Mouse (Mus musculus): ENCODE results near the gene Prom2. TPM values are rescaled to one million over a fixed set of nuclear protein-coding genes. Genes with fewer than 3 reads are reported as not detected.

Prom2 gene
- polyA plus RNA-seq, 1 experiment from 2014 or later = 0.41 TPM

DNA sequence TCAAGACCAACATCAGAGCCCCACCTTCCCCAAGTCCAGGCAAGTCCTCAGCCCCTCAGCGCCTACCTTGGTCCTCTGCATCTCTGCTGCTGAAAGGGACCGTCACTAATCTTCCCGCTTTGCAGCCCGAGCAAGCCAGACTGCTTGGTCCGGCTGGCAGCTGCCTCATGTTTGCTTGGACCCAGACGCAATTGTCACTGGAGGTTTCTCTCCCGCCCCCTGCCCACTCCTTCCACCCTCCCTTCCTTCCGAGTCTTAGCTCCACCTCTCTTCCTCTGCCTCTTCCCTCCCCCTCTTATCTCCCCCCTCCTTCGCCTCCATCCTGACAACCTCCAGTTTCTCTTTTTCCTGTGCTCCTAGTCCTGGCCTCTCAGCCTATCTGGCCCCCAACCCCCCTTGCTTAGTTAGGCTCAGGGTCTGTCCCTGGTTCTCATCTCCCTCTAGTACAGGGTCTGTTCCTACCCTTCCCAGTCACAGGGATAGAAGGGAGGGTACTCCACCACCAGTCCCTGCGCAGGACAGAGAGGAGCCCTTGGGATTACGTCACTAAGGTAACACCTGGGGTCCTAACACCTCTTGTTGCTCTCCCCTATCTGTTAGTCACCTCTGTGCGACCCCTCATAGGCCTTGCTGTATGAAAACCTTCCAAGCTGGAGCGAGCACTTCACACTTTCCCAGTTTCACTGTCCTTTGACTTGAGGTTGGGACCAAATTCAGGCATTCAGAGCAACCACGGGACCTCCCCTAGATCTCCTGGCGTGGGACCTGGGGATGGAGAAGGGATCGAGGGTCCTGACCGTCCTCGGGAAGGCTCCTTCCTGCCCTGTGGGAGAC lies 19.9 kb downstream of the Prom2 start:
- H3K4me1 ChIP-seq = peaks cover 49% of the 10 kb centered on the region

DNA sequence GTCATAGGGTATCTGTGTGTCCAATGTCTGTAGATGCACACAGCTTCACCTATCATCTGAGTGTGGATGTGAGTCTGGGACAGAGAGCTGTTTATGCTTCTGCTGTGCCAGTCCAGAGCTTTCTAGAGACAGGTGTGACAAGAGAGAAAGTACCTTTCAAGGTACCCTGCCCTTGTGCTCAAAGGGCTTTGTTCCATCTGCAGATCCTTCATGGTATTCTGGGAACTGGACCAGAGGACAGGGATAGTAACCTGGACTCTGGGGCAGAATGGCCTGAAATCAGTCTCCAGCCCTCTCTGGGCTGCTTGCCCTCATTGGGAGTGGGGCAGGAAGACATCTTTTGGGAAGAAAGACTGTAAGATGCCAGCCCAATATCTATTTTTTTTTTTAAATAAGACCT lies 21.1 kb downstream of the Prom2 start:
- H3K4me2 ChIP-seq = peak overlapping the region; percentile 74
- no peak overlapping the region for H3K4me3 ChIP-seq (replicated peaks)
- no peak for ATAC-seq (ENCODE audit: low FRiP score)
- H3K9me3 ChIP-seq = no peaks in the 10 kb centered on the region
- no peaks in the 10 kb centered on the region for H3K36me3 ChIP-seq (replicated peaks)
- H3K27ac ChIP-seq = no peak overlapping the region
- peaks cover 49% of the 10 kb centered on the region for H3K4me1 ChIP-seq
- H3K9ac ChIP-seq = no peak overlapping the region
- H3K27me3 ChIP-seq = 0 out of 2 replicates have a peak, but pooled peaks cover 10% of the 10 kb centered on the region

More for the DNA sequence above, 19.9 kb downstream of the Prom2 start:
- Histone ChIP-seq H3K4me3 (replicated peaks) (peak overlapping the region; percentile 42), H3K9me3 (no peaks in the 10 kb centered on the region), H3K9ac (peak overlapping the region; percentile 54), H3K27ac (peak overlapping the region; percentile 88), H3K27me3 (0 out of 2 replicates have a peak, but pooled peaks cover 10% of the 10 kb centered on the region), H3K36me3 (replicated peaks) (no peaks in the 10 kb centered on the region), H3K4me2 (peak overlapping the region; percentile 74)
- under 1% methylated on average over 18 of the region's 18 CpGs for whole genome bisulfite sequencing
- ATAC-seq (ENCODE audit: low FRiP score) = peak; percentile 77

DNA sequence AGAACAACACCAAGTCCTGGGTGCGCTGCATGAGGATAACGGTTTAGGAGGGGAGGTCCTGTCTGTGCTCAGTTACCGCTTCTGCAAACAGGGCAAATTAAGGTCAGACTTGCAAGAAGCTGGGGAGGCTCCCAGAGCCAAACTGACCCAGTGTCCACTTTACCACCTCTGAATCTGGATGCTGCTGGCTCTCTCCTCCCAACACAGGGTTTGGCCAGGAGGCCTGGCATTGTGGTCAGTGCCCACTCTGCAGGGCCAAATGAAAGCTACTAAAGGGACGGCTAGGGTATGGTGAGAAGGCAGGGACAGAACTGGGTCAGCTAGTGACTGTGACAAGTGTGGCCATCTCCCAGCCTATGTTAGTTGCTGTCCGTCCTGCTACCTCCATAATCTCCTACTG lies 22.0 kb downstream of the Prom2 start:
- Histone ChIP-seq H3K36me3 (replicated peaks) (no peaks in the 10 kb centered on the region), H3K4me2 (no peak overlapping the region), H3K27me3 (0 out of 2 replicates have a peak, but pooled peaks cover 10% of the 10 kb centered on the region), H3K9me3 (no peaks in the 10 kb centered on the region), H3K4me1 (peaks cover 49% of the 10 kb centered on the region), H3K27ac (no peak overlapping the region), H3K4me3 (replicated peaks) (no peak overlapping the region), H3K9ac (no peak overlapping the region)
- 84% methylated on average over 5 of the region's 5 CpGs for WGBS
- ATAC-seq (ENCODE audit: low FRiP score) = no peak

- Histone ChIP-seq H3K36me3 (replicated peaks) (no peaks in the 10 kb centered on the region), H3K4me3 (replicated peaks) (no peak overlapping the region), H3K4me2 (no peak overlapping the region), H3K9ac (0 out of 2 replicates have a peak overlapping the region, but pooled peaks have one; percentile 29), H3K27ac (no peak overlapping the region), H3K9me3 (no peaks in the 10 kb centered on the region), H3K27me3 (0 out of 2 replicates have a peak, but pooled peaks cover 8% of the 10 kb centered on the region), H3K4me1 (peaks cover 46% of the 10 kb centered on the region)
- WGBS = 75% methylated on average over 3 of the region's 3 CpGs
- ATAC-seq (ENCODE audit: low FRiP score) = no peak
These were observed 22.4 kb downstream of the Prom2 start for GRCm38 (mm10) chr2:127518831-127519230.

- WGBS = 55% methylated on average over 3 of the region's 3 CpGs
- Histone ChIP-seq H3K4me3 (replicated peaks) (no peak overlapping the region), H3K27ac (no peak overlapping the region), H3K27me3 (0 out of 2 replicates have a peak, but pooled peaks cover 5% of the 10 kb centered on the region), H3K36me3 (replicated peaks) (no peaks in the 10 kb centered on the region), H3K9me3 (no peaks in the 10 kb centered on the region), H3K9ac (0 out of 2 replicates have a peak overlapping the region, but pooled peaks have one; percentile 29), H3K4me2 (no peak overlapping the region), H3K4me1 (peaks cover 47% of the 10 kb centered on the region)
- no peak for ATAC-seq (ENCODE audit: low FRiP score)
These were observed 23.0 kb downstream of the Prom2 start for GRCm38 (mm10) chr2:127518273-127518672.

DNA sequence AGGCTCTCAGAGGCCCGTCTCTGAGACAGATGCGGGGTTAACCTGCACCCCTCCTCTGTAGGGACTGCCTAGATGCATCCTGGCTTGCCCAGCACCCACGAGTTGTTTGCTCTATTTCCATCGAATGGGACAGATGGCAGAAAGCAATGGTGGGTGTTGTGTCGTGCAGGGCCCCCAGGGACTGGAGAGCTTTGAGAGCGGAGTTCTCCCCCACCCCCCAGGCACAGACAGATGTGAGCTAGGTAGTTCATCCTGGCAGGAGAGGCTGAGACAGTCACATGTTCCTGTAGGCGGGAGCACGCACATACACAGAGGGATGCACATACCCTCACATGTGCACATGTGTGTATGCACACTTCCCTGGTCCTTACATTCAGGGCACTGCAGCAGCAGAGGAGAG lies 24.2 kb downstream of the Prom2 start:
- Histone ChIP-seq H3K36me3 (replicated peaks) (no peaks in the 10 kb centered on the region), H3K27me3 (0 out of 2 replicates have a peak, but pooled peaks cover 5% of the 10 kb centered on the region), H3K4me1 (peaks cover 47% of the 10 kb centered on the region), H3K27ac (no peak overlapping the region), H3K9me3 (no peaks in the 10 kb centered on the region), H3K4me2 (no peak overlapping the region), H3K9ac (no peak overlapping the region), H3K4me3 (replicated peaks) (no peak overlapping the region)
- 76% methylated on average over 8 of the region's 8 CpGs for WGBS
- ATAC-seq (ENCODE audit: low FRiP score) = no peak

GRCm38 (mm10) chr2:127514380-127515124 lies 26.7 kb downstream of the Prom2 start:
- Histone ChIP-seq H3K36me3 (replicated peaks) (peaks cover 3% of the 10 kb centered on the region; the same call in 1 of the 2 replicates), H3K9me3 (no peaks in the 10 kb centered on the region), H3K4me2 (no peak overlapping the region), H3K4me3 (replicated peaks) (no peak overlapping the region), H3K9ac (no peak overlapping the region), H3K27me3 (no peaks in the 10 kb centered on the region), H3K4me1 (peaks cover 29% of the 10 kb centered on the region), H3K27ac (no peak overlapping the region)
- WGBS = 88% methylated on average over 9 of the region's 9 CpGs
- ATAC-seq (ENCODE audit: low FRiP score) = no peak

GRCm38 (mm10) chr2:127513244-127513643 lies 28.0 kb downstream of the Prom2 start:
- H3K27ac ChIP-seq = no peak overlapping the region

DNA sequence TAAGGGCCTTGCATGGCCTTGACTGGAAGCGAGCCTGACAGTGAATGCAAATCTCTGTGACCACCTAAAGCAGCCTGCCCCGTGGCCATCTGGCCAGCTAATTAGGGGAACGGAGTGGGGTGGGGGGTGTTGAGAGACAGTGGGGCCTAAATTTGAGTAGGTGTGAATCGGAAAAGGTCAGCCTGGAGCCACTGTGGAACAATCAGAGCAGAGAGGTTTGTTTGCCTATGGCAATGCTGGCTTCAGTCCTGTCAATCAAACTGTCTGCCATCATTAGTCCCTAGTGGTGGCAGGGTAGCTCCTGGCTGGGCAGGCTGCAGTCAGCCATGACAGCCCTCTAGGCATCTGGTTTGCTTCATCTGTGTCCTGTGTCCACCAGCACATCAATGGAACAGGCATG lies 29.8 kb downstream of the Prom2 start:
- Histone ChIP-seq H3K9ac (no peak overlapping the region), H3K27ac (peak overlapping the region; percentile 50; the same call in 1 of the 2 replicates), H3K4me3 (replicated peaks) (no peak overlapping the region), H3K27me3 (no peaks in the 10 kb centered on the region), H3K4me2 (no peak overlapping the region), H3K4me1 (peaks cover 18% of the 10 kb centered on the region), H3K9me3 (no peaks in the 10 kb centered on the region), H3K36me3 (replicated peaks) (peaks cover 7% of the 10 kb centered on the region; the same call in 1 of the 2 replicates)
- 38% methylated on average over 4 of the region's 4 CpGs for WGBS
- ATAC-seq (ENCODE audit: low FRiP score) = peak; percentile 42

More at GRCm38 (mm10) chr2:127513244-127513643, 28.0 kb downstream of the Prom2 start:
- H3K4me1 ChIP-seq = peaks cover 22% of the 10 kb centered on the region
- no peak overlapping the region for H3K4me2 ChIP-seq
- H3K36me3 ChIP-seq (replicated peaks) = peaks cover 7% of the 10 kb centered on the region; the same call in 1 of the 2 replicates
- 55% methylated on average over 3 of the region's 3 CpGs for WGBS
- H3K4me3 ChIP-seq (replicated peaks) = no peak overlapping the region
- ATAC-seq (ENCODE audit: low FRiP score) = no peak
- no peak overlapping the region for H3K9ac ChIP-seq
- no peaks in the 10 kb centered on the region for H3K27me3 ChIP-seq
- no peaks in the 10 kb centered on the region for H3K9me3 ChIP-seq

GRCm38 (mm10) chr2:127507967-127508660 lies 33.2 kb downstream of the Prom2 start:
- Histone ChIP-seq H3K27ac (no peak overlapping the region), H3K4me3 (replicated peaks) (no peak overlapping the region), H3K9me3 (no peaks in the 10 kb centered on the region), H3K9ac (no peak overlapping the region), H3K36me3 (replicated peaks) (peaks cover 7% of the 10 kb centered on the region; the same call in 1 of the 2 replicates), H3K4me1 (peaks cover 18% of the 10 kb centered on the region), H3K4me2 (no peak overlapping the region), H3K27me3 (no peaks in the 10 kb centered on the region)
- 65% methylated on average over 7 of the region's 7 CpGs for WGBS
- ATAC-seq (ENCODE audit: low FRiP score) = no peak

DNA sequence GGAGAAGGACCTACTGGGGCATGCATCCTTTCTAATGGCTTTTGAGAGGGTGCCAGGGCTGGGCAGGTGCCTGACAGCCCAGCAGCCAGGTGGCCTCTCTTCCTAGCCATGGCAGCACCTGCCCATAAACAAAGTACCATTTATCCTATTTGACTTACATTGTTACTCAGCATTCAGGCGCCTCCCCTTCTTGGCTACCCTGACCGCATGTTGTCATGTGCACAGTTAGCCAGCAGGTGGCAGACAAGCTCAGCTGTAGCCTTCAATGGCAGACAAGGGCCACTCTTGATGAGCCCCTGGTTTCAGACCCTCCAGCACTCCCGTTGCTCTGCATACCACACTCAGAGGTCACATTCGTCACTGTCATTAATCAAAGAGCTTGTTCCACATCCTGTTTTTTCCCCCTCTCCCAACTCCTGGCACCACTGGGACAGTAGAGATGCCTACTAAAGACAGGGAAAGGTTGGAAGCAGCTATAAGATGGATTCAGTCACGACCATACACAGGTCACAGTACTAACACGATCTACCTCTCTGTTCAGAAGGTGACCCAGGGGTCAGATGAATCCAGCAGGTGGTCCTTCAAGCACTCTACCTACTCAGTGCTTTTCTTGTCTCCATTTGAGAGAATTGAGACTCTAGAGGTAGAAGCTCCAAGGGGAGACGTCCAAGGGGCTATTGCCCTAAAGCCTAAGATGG lies 34.0 kb downstream of the Prom2 start:
- Histone ChIP-seq H3K27me3 (no peaks in the 10 kb centered on the region), H3K9me3 (no peaks in the 10 kb centered on the region), H3K4me3 (replicated peaks) (no peak overlapping the region), H3K9ac (no peak overlapping the region), H3K27ac (no peak overlapping the region), H3K4me2 (no peak overlapping the region), H3K36me3 (replicated peaks) (peaks cover 7% of the 10 kb centered on the region; the same call in 1 of the 2 replicates), H3K4me1 (peaks cover 12% of the 10 kb centered on the region)
- WGBS = 35% methylated on average over 7 of the region's 7 CpGs
- ATAC-seq (ENCODE audit: low FRiP score) = peak; percentile 75
